Mouse (Mus musculus) limb, embryonic 13.5 days (tissue): ENCODE data around the gene Slc12a5. TPM values are rescaled to one million over a fixed set of nuclear protein-coding genes. Genes with fewer than 3 reads are reported as not detected.
A peak's percentile ranks its signal among the peaks of the same experiment; 100 is the strongest.

Source experiments
- ATAC-seq: fragments of 200-750 bp; cut with Nextera tagmentation; 2 replicates; pipeline ENCODE4 v1.8.0; 2017; ENCODE audit warnings: low read depth, moderate number of reproducible peaks, moderate TSS enrichment; ENCODE audit not compliant: low FRiP score
- H3K27ac ChIP-seq: fragments of 300-500 bp; sonication (generic); 2 replicates; pipeline ENCODE4 v1.5.1; 2015; ENCODE audit warnings: inconsistent platforms, mild to moderate bottlenecking, moderate library complexity
- H3K27me3 ChIP-seq: fragments of 300-500 bp; sonication (generic); 2 replicates; pipeline ENCODE4 v1.6.1; 2015; ENCODE audit warnings: mild to moderate bottlenecking, inconsistent platforms
- H3K36me3 ChIP-seq: fragments of 300-500 bp; sonication (generic); 2 replicates; pipeline ENCODE4 v1.6.1; 2015; ENCODE audit warnings: inconsistent platforms, mild to moderate bottlenecking, moderate library complexity
- H3K4me1 ChIP-seq: fragments of 300-500 bp; sonication (generic); 2 replicates; pipeline ENCODE4 v1.6.1; 2015; ENCODE audit warnings: inconsistent platforms
- H3K4me2 ChIP-seq: fragments of 300-500 bp; sonication (generic); replicated peaks from 2 replicates; pipeline ENCODE4 v1.6.1; 2015; ENCODE audit warnings: inconsistent platforms, mild to moderate bottlenecking, moderate library complexity
- H3K4me3 ChIP-seq: fragments of 300-500 bp; sonication (generic); 2 replicates; pipeline ENCODE4 v1.5.1; 2015; ENCODE audit warnings: moderate library complexity, mild to moderate bottlenecking, inconsistent platforms
- H3K9ac ChIP-seq: fragments of 300-500 bp; sonication (generic); 2 replicates; pipeline ENCODE4 v1.6.1; 2015; ENCODE audit warnings: mild to moderate bottlenecking, inconsistent platforms
- H3K9me3 ChIP-seq: fragments of 300-500 bp; sonication (generic); 2 replicates; pipeline ENCODE4 v1.6.1; 2016; ENCODE audit warnings: inconsistent platforms
- WGBS: fragments of 180-500 bp; shearing (Covaris S2); methylation state at CpG from one replicate; pipeline ENCODE4 v1.1.7; 2015; 5-methylcytosine and 5-hydroxymethylcytosine counted together
- polyA plus RNA-seq: library from polyadenylated mRNA; unstranded; fragments of >200 nt; fragmentation: Nextera tagmentation; extraction: Ambion mirVana; gene quantifications from 2 replicates; pipeline ENCODE4 v1.2.1, GENCODE M21; 2015

Slc12a5 gene
- polyA plus RNA-seq, 1 experiment from 2014 or later = 1.2 TPM

GRCm38 (mm10) chr2:164930706-164931581 lies 29.7 kb upstream of the Slc12a5 start:
- WGBS = 36% methylated on average over 11 of the region's 11 CpGs
- H3K9me3 ChIP-seq = no peaks in the 10 kb centered on the region
- H3K36me3 ChIP-seq = no peaks in the 10 kb centered on the region
- 0 out of 2 replicates have a peak, but pooled peaks cover 8% of the 10 kb centered on the region for H3K4me1 ChIP-seq
- H3K27ac ChIP-seq = no peak overlapping the region
- peaks cover 17% of the 10 kb centered on the region for H3K27me3 ChIP-seq
- no peak overlapping the region for H3K4me3 ChIP-seq
- H3K9ac ChIP-seq = no peak overlapping the region
- no peak for ATAC-seq
- no peak overlapping the region for H3K4me2 ChIP-seq

GRCm38 (mm10) chr2:164933534-164933933 lies 27.1 kb upstream of the Slc12a5 start:
- WGBS = 39% methylated on average over 10 of the region's 10 CpGs
- Histone ChIP-seq H3K4me2 (no peak overlapping the region), H3K4me3 (no peak overlapping the region), H3K9ac (no peak overlapping the region), H3K4me1 (peaks cover 13% of the 10 kb centered on the region), H3K36me3 (no peaks in the 10 kb centered on the region), H3K9me3 (no peaks in the 10 kb centered on the region), H3K27ac (no peak overlapping the region), H3K27me3 (peaks cover 37% of the 10 kb centered on the region)
- ATAC-seq = no peak

- Histone ChIP-seq H3K9ac (no peak overlapping the region), H3K4me3 (no peak overlapping the region), H3K9me3 (no peaks in the 10 kb centered on the region), H3K27ac (no peak overlapping the region), H3K27me3 (peaks cover 57% of the 10 kb centered on the region), H3K4me1 (peaks cover 34% of the 10 kb centered on the region), H3K36me3 (no peaks in the 10 kb centered on the region), H3K4me2 (no peak overlapping the region)
- no peak for ATAC-seq
- 60% methylated on average over 4 of the region's 4 CpGs for WGBS
Measured at GRCm38 (mm10) chr2:164935991-164936390, 24.6 kb upstream of the Slc12a5 start.

GRCm38 (mm10) chr2:164938146-164939091 lies 22.2 kb upstream of the Slc12a5 start:
- Histone ChIP-seq H3K4me2 (peak overlapping the region; percentile 66), H3K9me3 (no peaks in the 10 kb centered on the region), H3K27ac (no peak overlapping the region), H3K4me1 (peaks cover 42% of the 10 kb centered on the region), H3K4me3 (peak overlapping the region; percentile 39), H3K36me3 (no peaks in the 10 kb centered on the region), H3K9ac (peak overlapping the region; percentile 45; the same call in 1 of the 2 replicates), H3K27me3 (peaks cover 59% of the 10 kb centered on the region)
- no peak for ATAC-seq
- 3% methylated on average over 39 of the region's 39 CpGs for WGBS

GRCm38 (mm10) chr2:164939106-164939505 lies 21.5 kb upstream of the Slc12a5 start:
- WGBS = 3% methylated on average over 11 of the region's 11 CpGs
- Histone ChIP-seq H3K9ac (peak overlapping the region; percentile 45; the same call in 1 of the 2 replicates), H3K4me3 (peak overlapping the region; percentile 39), H3K9me3 (no peaks in the 10 kb centered on the region), H3K36me3 (no peaks in the 10 kb centered on the region), H3K27ac (no peak overlapping the region), H3K4me2 (peak overlapping the region; percentile 66), H3K27me3 (peaks cover 58% of the 10 kb centered on the region), H3K4me1 (peaks cover 42% of the 10 kb centered on the region)
- no peak for ATAC-seq

- H3K4me2 ChIP-seq = no peak within 1 kb of the TSS
- H3K9ac ChIP-seq = no peak within 1 kb of the TSS
- H3K4me1 ChIP-seq = peaks cover 42% of the 10 kb centered on the region
- peak; percentile 63; the same call in 1 of the 2 replicates for ATAC-seq
- WGBS = 22% methylated on average over 10 of the region's 10 CpGs
- no peak within 1 kb of the TSS for H3K27ac ChIP-seq
- H3K27me3 ChIP-seq = peaks cover 47% of the 10 kb centered on the region
- no peaks in the 10 kb centered on the region for H3K9me3 ChIP-seq
- no peak within 1 kb of the TSS for H3K4me3 ChIP-seq
- no peaks in the 10 kb centered on the region for H3K36me3 ChIP-seq
Measured at GRCm38 (mm10) chr2:164940140-164940830, 20.3 kb upstream of the Slc12a5 start, which contains the start of gene Mmp9. Mmp9 (plus strand) TSS chr2:164940780.

GRCm38 (mm10) chr2:164942692-164943290 lies 17.8 kb upstream of the Slc12a5 start:
- no peak for ATAC-seq
- Histone ChIP-seq H3K4me2 (no peak overlapping the region), H3K27me3 (peaks cover 48% of the 10 kb centered on the region), H3K9me3 (no peaks in the 10 kb centered on the region), H3K4me1 (peaks cover 46% of the 10 kb centered on the region), H3K36me3 (no peaks in the 10 kb centered on the region), H3K27ac (no peak overlapping the region), H3K9ac (no peak overlapping the region), H3K4me3 (no peak overlapping the region)
- 15% methylated on average over 5 of the region's 5 CpGs for WGBS

- Histone ChIP-seq H3K9ac (peak overlapping the region; percentile 13; the same call in 1 of the 2 replicates), H3K9me3 (peaks cover 3% of the 10 kb centered on the region; the same call in 1 of the 2 replicates), H3K4me3 (no peak overlapping the region), H3K4me2 (peak overlapping the region; percentile 54; the same call in 1 of the 2 replicates), H3K36me3 (no peaks in the 10 kb centered on the region), H3K27me3 (peaks cover 66% of the 10 kb centered on the region), H3K27ac (no peak overlapping the region), H3K4me1 (peaks cover 34% of the 10 kb centered on the region)
- ATAC-seq = 0 out of 2 replicates have a peak, but pooled peaks have one; percentile 8
- WGBS = 43% methylated on average over 4 of the region's 4 CpGs
Measured at GRCm38 (mm10) chr2:164947506-164947905, 13.1 kb upstream of the Slc12a5 start.

GRCm38 (mm10) chr2:164947930-164948329 lies 12.7 kb upstream of the Slc12a5 start:
- H3K4me2 ChIP-seq = peak overlapping the region; percentile 54
- ATAC-seq = peak; percentile 42; the same call in 1 of the 2 replicates

GRCm38 (mm10) chr2:164948962-164949361 lies 11.6 kb upstream of the Slc12a5 start:
- Histone ChIP-seq H3K4me2 (peak overlapping the region; percentile 54), H3K27ac (no peak overlapping the region), H3K4me1 (peaks cover 34% of the 10 kb centered on the region), H3K4me3 (peak overlapping the region; percentile 28), H3K27me3 (peaks cover 80% of the 10 kb centered on the region), H3K36me3 (no peaks in the 10 kb centered on the region), H3K9ac (no peak overlapping the region), H3K9me3 (peaks cover 3% of the 10 kb centered on the region; the same call in 1 of the 2 replicates)
- ATAC-seq = no peak
- 9% methylated on average over 25 of the region's 25 CpGs for WGBS

More at GRCm38 (mm10) chr2:164947930-164948329, 12.7 kb upstream of the Slc12a5 start:
- peaks cover 3% of the 10 kb centered on the region; the same call in 1 of the 2 replicates for H3K9me3 ChIP-seq
- H3K4me1 ChIP-seq = peaks cover 32% of the 10 kb centered on the region
- peaks cover 70% of the 10 kb centered on the region for H3K27me3 ChIP-seq
- H3K4me3 ChIP-seq = peak overlapping the region; percentile 28; the same call in 1 of the 2 replicates
- 0 out of 2 replicates have a peak overlapping the region, but pooled peaks have one; percentile 43 for H3K9ac ChIP-seq
- no peak overlapping the region for H3K27ac ChIP-seq
- H3K36me3 ChIP-seq = no peaks in the 10 kb centered on the region
- 6% methylated on average over 6 of the region's 7 CpGs for WGBS

GRCm38 (mm10) chr2:164950501-164950900 lies 10.1 kb upstream of the Slc12a5 start:
- Histone ChIP-seq H3K4me1 (peaks cover 34% of the 10 kb centered on the region), H3K4me2 (no peak overlapping the region), H3K4me3 (no peak overlapping the region), H3K36me3 (no peaks in the 10 kb centered on the region), H3K27me3 (peaks cover 94% of the 10 kb centered on the region), H3K9me3 (peaks cover 3% of the 10 kb centered on the region; the same call in 1 of the 2 replicates), H3K27ac (no peak overlapping the region), H3K9ac (no peak overlapping the region)
- ATAC-seq = no peak
- WGBS = 24% methylated on average over 13 of the region's 13 CpGs
